Mouse (Mus musculus) forebrain, embryonic 10.5 days (tissue): ENCODE data around the gene Glo1. TPM values are rescaled to one million over a fixed set of nuclear protein-coding genes. Genes with fewer than 3 reads are reported as not detected.
A peak's percentile ranks its signal among the peaks of the same experiment; 100 is the strongest.

Experiments used
- DNase-seq: peaks from one replicate; pipeline ENCODE4 v3.0.0-alpha.2; 2017; ENCODE audit warnings: low spot score; ENCODE audit errors: extremely low spot score
- H3K27ac ChIP-seq: fragments of 300-500 bp; sonication (generic); 2 replicates; pipeline ENCODE4 v1.5.1; 2016; ENCODE audit warnings: mild to moderate bottlenecking
- H3K27me3 ChIP-seq: fragments of 300-500 bp; sonication (generic); 2 replicates; pipeline ENCODE4 v1.6.1; 2016; ENCODE audit warnings: mild to moderate bottlenecking; ENCODE audit not compliant: poor library complexity, severe bottlenecking
- H3K36me3 ChIP-seq: fragments of 300-500 bp; sonication (generic); replicated peaks from 2 replicates; pipeline ENCODE4 v1.6.1; 2016; ENCODE audit warnings: mild to moderate bottlenecking, moderate library complexity
- H3K4me1 ChIP-seq: fragments of 300-500 bp; sonication (generic); 2 replicates; pipeline ENCODE4 v1.6.1; 2016
- H3K4me3 ChIP-seq: fragments of 300-500 bp; sonication (generic); 2 replicates; pipeline ENCODE4 v1.5.1; 2016; ENCODE audit warnings: mild to moderate bottlenecking, moderate library complexity
- H3K9me3 ChIP-seq: fragments of 300-500 bp; sonication (generic); 2 replicates; pipeline ENCODE4 v1.6.1; 2016; ENCODE audit warnings: mild to moderate bottlenecking, moderate library complexity
- WGBS: fragments of 180-500 bp; shearing (Covaris S2); methylation state at CpG from one replicate; pipeline ENCODE4 v1.1.7; 2016; 5-methylcytosine and 5-hydroxymethylcytosine counted together
- polyA plus RNA-seq: library from polyadenylated mRNA; unstranded; fragments of >200 nt; fragmentation: Nextera tagmentation; extraction: Ambion mirVana; gene quantifications from 2 replicates; pipeline ENCODE4 v1.2.1, GENCODE M21; 2016

Gene Glo1
- polyA plus RNA-seq, 1 experiment from 2014 or later, result 258 TPM

DNA sequence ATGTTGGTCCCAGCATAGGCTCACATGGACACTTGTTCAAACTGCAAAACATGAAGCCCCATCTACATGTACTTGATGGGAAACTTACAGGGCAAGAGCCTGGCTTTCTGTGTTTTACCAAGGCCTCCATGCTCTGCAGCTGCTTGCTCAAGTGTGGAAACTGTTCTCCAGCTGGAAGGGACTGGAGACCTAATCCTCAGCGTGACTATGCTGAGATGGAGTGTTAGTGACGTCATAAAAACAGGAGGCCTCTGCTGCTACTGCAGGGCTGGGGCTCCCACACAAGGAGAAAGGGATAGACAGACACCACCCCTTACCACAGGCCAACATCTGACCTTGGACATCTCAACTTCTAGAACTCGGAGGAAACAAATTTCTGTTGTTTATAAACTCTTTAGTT lies 55.7 kb downstream of the Glo1 start:
- no peaks in the 10 kb centered on the region for H3K9me3 ChIP-seq
- DNase-seq, result no peak
- no peaks in the 10 kb centered on the region for H3K36me3 ChIP-seq
- no peaks in the 10 kb centered on the region for H3K27me3 ChIP-seq
- no peak overlapping the region for H3K4me3 ChIP-seq
- peaks cover 17% of the 10 kb centered on the region for H3K4me1 ChIP-seq
- H3K27ac ChIP-seq, result no peak overlapping the region
- 74% methylated on average over 3 of the region's 3 CpGs for WGBS

DNA sequence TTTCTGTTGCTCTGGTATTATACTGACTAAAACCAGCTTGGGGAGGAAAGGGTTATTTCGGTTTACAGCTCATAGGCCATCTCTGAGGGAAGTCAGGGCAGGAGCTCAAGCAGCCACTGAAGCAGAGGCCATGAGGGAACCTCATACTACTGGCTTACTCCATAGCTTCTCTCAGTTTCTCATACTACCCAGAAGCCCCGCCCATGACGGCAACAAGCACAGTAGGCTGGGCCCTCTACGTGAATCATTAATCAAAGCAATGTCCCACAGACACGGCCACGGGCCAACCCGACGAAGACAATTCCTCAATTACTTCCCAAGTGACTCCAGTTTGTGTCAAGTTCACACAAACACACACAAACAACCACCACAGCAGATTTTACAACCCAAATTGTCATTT lies 56.5 kb downstream of the Glo1 start:
- WGBS, result 88% methylated on average over 8 of the region's 8 CpGs

DNA sequence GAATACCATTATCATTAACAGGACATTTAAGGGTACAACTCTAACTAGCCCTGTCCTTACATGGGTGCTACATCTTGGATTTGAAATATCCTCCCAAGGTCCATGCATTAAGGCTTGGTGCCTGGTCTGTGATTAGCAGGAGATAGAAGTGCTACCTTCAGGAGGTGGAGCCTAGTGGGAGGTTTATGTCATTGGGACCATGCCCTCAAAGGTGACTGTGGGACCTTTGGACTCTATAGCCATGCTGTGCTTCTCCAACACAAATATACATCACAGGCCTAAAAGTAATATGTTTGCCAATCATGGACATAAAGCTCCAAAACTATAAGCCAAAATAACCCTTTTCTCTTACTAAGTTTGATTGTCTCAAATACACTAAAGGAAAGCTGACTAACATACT lies 58.2 kb downstream of the Glo1 start:
- DNase-seq, result no peak
- Histone ChIP-seq H3K36me3 (no peaks in the 10 kb centered on the region), H3K9me3 (no peaks in the 10 kb centered on the region), H3K4me1 (no peaks in the 10 kb centered on the region), H3K27ac (no peak overlapping the region), H3K4me3 (no peak overlapping the region), H3K27me3 (no peaks in the 10 kb centered on the region)

More for the DNA sequence above, 56.5 kb downstream of the Glo1 start:
- Histone ChIP-seq H3K4me1 (peaks cover 14% of the 10 kb centered on the region), H3K27ac (no peak overlapping the region), H3K4me3 (no peak overlapping the region), H3K27me3 (no peaks in the 10 kb centered on the region), H3K36me3 (no peaks in the 10 kb centered on the region), H3K9me3 (no peaks in the 10 kb centered on the region)
- no peak for DNase-seq

DNA sequence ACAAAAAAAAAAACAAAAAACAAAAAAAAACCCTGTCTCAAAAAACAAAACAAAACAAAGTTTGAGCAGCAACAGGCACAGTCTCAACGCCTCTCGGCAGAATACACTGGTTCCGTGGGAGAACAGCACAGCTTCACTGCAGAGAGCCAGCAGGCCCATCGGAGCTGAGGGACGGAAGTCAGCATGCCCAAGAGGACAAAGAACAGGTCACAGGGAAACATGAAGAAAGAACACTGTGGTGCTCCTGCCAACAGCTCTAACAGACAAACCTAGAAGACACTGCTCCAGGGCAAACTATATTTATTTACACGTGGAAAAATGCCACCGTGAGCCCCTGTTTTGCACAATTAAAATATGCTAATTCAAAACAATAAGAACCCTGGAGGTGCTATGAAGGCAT lies 61.7 kb downstream of the Glo1 start:
- Histone ChIP-seq H3K36me3 (no peaks in the 10 kb centered on the region), H3K9me3 (no peaks in the 10 kb centered on the region), H3K4me3 (no peak overlapping the region), H3K27me3 (no peaks in the 10 kb centered on the region), H3K4me1 (no peaks in the 10 kb centered on the region), H3K27ac (no peak overlapping the region)
- WGBS, result 86% methylated on average over 7 of the region's 7 CpGs
- no peak for DNase-seq

DNA sequence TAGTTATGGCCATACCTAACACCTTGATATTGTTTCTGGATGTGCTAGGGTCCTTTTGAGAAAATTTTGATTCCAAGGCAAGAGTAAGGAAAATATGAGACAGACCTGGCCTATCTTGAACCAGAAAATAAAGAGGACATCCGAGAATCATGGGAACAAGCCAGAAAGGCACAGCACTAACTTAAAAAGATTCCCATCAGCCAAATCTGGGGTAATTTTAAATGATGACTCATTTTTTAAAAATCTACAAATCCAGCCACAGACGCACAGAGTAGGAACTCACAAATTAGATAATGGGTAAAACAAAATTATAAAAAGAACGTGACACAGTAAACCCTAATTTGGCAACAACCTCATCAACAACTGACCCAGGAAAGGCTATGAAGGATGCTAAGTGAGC lies 62.3 kb downstream of the Glo1 start:
- Histone ChIP-seq H3K36me3 (no peaks in the 10 kb centered on the region), H3K4me3 (no peak overlapping the region), H3K27me3 (no peaks in the 10 kb centered on the region), H3K4me1 (no peaks in the 10 kb centered on the region), H3K27ac (no peak overlapping the region), H3K9me3 (no peaks in the 10 kb centered on the region)
- WGBS, result 93% methylated on average over 3 of the region's 3 CpGs
- DNase-seq, result no peak

DNA sequence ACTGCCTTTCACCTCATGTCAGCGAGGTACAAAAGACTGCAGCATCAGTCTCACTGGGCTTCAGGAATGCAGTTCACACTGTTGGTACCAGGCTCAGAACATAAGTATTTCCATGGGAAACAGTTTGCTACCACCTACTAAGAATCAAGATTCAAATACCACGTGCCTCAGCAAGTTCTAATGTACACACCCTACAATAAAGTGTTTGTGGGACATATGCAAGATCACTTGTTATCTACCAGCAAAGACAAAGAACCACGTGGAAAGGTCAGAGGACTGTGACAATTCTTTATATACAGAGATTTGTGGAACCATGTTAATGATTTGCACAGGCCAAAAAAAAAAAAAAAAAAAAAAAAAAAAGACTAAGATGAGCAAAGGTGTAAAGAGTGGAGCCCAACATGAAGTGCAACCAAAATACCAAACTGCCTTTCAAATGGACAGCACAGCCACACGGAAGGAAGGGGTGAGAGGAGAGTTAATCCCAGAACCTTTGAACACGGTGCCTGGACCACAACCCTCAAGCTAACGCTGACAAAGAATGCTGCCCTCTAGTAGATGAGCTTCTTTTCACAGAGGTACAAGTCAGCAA lies 63.1 kb downstream of the Glo1 start:
- Histone ChIP-seq H3K4me3 (no peak overlapping the region), H3K27me3 (no peaks in the 10 kb centered on the region), H3K36me3 (no peaks in the 10 kb centered on the region), H3K4me1 (no peaks in the 10 kb centered on the region), H3K9me3 (no peaks in the 10 kb centered on the region), H3K27ac (no peak overlapping the region)
- no peak for DNase-seq
- WGBS, result 80% methylated on average over 6 of the region's 6 CpGs

DNA sequence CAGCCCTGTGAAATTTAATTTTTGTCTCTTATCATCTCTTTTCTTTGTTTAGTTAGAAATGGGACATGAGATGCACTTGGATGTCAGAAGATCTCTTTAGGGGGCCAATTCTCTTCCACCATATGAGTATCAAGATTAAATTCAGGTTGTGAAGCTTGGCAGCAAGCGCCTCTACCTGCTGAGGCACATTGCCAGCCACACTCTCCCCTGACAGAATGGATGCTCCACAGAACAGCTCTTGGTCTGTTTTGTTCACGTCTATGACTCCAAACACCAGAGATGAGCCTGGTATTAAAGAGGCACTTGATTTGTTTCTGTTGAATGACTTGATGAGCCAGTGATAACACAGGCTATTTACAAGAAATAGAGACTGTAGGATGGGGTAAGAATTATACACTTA lies 63.9 kb downstream of the Glo1 start:
- Histone ChIP-seq H3K36me3 (no peaks in the 10 kb centered on the region), H3K4me1 (no peaks in the 10 kb centered on the region)
- WGBS, result 97% methylated on average over 2 of the region's 2 CpGs

DNA sequence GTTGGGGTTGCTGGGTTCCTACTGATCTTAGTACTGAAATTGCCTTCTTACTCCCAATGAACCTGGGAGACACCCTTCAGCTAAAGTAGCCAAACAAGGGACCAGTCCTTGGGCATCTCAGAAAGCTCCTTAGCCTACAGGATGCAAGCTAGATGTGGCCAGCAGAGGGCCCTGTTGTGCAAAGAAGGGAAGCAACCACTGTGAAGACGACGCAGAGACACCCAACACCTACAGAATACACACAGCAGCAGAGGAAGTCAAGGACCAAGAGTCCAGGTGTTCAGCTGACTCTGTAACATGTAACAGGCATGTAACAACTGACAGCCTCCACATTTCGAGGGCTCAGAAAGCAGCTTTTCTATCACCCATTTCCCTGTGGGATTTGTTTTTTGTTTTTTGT lies 67.1 kb downstream of the Glo1 start:
- Histone ChIP-seq H3K9me3 (no peaks in the 10 kb centered on the region), H3K27ac (no peak overlapping the region), H3K4me3 (no peak overlapping the region), H3K27me3 (no peaks in the 10 kb centered on the region), H3K4me1 (no peaks in the 10 kb centered on the region), H3K36me3 (no peaks in the 10 kb centered on the region)
- WGBS, result 40% methylated on average over 3 of the region's 3 CpGs
- peak; percentile 29 for DNase-seq

More for the DNA sequence above, 63.9 kb downstream of the Glo1 start:
- Histone ChIP-seq H3K4me3 (no peak overlapping the region), H3K27ac (no peak overlapping the region), H3K9me3 (no peaks in the 10 kb centered on the region), H3K27me3 (no peaks in the 10 kb centered on the region)
- DNase-seq, result no peak

DNA sequence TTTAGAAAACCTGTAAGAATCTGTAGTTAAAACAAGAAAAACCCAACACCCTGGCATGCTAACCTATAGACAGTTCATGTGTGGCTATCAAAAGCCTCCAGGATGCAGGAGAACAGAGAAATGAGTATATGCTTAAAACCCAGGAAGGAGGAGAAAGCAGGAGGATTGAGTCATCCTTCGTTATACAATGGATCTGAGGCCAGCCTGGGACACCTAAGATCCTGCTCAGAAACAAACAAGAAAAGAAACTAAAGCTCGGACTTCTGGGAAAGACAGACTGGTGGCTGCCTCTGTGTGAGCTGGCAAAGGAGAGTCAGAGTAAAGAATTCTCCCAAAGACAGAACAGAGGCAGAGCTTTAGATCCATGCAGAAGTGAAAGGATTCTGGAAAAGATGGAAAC lies 68.0 kb downstream of the Glo1 start:
- H3K4me3 ChIP-seq, result no peak overlapping the region
- H3K27ac ChIP-seq, result no peak overlapping the region
- DNase-seq, result no peak
- no peaks in the 10 kb centered on the region for H3K4me1 ChIP-seq
- H3K27me3 ChIP-seq, result no peaks in the 10 kb centered on the region
- WGBS, result 86% methylated on average over 2 of the region's 2 CpGs
- H3K9me3 ChIP-seq, result no peaks in the 10 kb centered on the region
- no peaks in the 10 kb centered on the region for H3K36me3 ChIP-seq

DNA sequence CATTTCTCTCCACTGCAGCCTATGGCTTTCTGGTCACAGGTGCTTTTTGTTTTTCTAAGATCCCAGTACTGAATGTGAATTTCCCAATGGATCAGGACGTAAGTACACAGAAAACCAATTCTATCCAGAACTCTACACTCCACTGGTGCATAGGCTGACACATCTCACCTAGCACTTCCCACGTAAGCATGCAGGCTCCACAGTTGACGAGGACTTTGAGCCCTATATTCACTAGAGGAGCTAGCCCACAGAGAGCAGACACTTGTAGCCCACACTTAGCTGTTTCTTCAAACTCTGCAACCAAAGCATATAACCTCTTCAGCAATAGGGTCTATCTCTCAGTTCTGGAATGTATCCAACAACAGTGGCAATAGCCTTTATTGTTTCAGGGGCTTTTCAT lies 70.2 kb downstream of the Glo1 start:
- no peaks in the 10 kb centered on the region for H3K27me3 ChIP-seq
- H3K27ac ChIP-seq, result no peak overlapping the region
- no peaks in the 10 kb centered on the region for H3K36me3 ChIP-seq
- no peaks in the 10 kb centered on the region for H3K4me1 ChIP-seq
- WGBS, result 92% methylated on average over 3 of the region's 3 CpGs
- H3K4me3 ChIP-seq, result no peak overlapping the region
- no peaks in the 10 kb centered on the region for H3K9me3 ChIP-seq
- DNase-seq, result no peak

DNA sequence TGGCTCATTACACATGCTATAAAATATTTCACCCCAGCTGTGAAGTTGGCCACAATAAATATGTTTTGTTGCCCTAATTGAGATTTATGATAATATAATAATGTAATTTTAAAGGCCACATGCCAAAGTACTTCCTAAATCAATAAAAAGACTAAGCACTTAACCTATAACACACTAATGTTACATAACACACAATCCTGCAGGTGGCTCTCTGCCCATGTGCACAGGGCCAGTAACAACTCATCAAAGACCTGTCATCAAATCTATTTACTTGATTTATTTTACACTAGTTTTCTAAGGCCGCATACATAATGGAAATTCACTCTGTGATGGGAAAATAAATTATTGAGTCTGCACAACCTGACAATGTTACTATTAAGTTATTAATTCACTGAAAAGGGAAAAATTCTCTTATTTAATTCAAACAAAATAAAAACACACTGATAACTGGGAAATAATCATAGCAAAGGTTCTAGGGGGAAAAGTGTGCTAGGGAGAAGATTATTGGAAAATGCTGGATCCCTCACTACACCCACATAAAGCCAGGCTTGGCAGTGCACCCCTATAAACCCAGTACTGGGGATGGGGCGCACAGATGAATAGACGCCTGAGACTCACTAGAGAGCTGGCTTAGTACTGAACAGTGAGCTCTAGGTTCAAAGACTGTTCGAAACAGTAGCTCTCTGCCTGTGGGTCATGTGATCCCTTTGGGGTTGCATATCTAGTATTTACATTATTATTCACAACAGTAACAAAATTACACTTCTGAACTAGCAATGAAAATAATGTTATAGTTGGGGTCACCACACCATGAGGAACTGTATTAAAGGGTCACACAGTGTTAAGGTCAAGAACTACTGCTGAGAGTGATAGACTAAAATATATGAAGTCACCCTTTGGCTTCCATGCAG lies 73.4 kb downstream of the Glo1 start:
- no peaks in the 10 kb centered on the region for H3K9me3 ChIP-seq
- no peaks in the 10 kb centered on the region for H3K36me3 ChIP-seq
- H3K4me3 ChIP-seq, result no peak overlapping the region
- no peak overlapping the region for H3K27ac ChIP-seq
- peaks cover 21% of the 10 kb centered on the region for H3K4me1 ChIP-seq
- H3K27me3 ChIP-seq, result no peaks in the 10 kb centered on the region
- 93% methylated on average over 4 of the region's 4 CpGs for WGBS
- no peak for DNase-seq

DNA sequence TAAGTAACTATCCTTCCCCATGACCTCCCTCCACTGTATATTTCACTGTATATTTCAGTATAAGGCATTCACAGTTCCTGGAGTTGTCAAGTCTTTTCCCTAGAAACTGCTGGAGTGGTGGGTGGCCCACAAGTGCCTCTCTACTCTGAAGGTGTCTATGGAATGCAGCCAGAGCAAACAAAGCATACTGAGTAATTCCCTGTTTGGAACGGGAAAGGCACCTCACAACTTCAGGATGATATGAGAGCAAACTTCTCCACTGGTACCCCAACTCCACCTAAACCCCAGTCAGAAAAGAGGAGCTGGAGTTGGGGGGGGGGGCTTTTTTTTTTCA lies 75.9 kb downstream of the Glo1 start:
- Histone ChIP-seq H3K4me3 (no peak overlapping the region), H3K27me3 (no peaks in the 10 kb centered on the region), H3K9me3 (no peaks in the 10 kb centered on the region), H3K36me3 (no peaks in the 10 kb centered on the region), H3K4me1 (peaks cover 25% of the 10 kb centered on the region), H3K27ac (no peak overlapping the region)
- 38% methylated on average over 1 of the region's 1 CpGs for WGBS
- DNase-seq, result no peak

DNA sequence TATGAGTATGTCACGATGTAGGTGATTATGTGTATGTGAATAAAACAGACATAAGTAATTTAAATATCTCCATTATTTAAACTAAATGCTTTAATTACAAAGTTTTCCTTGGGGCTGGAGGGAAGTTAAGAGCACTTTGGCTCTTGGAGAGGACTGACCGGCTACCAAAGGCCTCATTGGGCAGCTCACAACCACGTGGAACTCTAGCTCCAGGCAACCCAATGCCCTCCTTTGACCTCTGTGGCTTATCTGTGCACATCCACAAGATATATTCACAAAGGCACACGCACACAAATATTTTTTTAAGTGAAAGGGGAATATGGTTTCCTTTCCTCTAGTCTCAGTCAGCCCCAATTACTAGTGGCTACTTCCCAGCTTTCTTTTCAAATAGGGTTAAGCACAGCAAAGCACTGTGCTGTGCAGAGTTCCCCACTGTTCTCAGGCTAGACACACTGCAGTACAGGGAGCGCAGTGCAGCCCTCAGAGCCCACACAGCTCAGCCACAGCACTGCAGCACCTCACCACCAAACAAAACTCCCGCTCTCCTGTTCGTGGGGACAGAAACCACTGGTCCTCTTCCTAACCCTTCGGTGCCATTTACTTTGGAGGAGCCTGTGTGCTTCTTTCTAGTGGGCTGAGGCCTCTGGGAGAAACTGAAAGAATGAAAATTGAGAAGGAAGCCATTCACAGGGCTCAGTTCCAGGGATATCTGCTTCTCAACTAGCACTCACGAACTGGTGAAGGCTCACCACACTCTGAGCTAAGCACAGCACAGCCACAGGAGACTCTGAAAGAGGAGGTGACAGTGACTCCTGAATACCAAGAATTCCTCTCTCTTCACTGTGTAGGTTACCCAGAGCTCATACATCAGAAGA lies 76.5 kb downstream of the Glo1 start:
- Histone ChIP-seq H3K36me3 (no peaks in the 10 kb centered on the region), H3K27ac (no peak overlapping the region), H3K27me3 (no peaks in the 10 kb centered on the region), H3K9me3 (no peaks in the 10 kb centered on the region), H3K4me1 (peaks cover 25% of the 10 kb centered on the region), H3K4me3 (no peak overlapping the region)
- 51% methylated on average over 9 of the region's 9 CpGs for WGBS
- DNase-seq, result no peak
